Mouse (Mus musculus): ENCODE measurements around the gene G6pc2.
A peak's percentile ranks its signal among the peaks of the same experiment; 100 is the strongest.

Gene G6pc2

DNA sequence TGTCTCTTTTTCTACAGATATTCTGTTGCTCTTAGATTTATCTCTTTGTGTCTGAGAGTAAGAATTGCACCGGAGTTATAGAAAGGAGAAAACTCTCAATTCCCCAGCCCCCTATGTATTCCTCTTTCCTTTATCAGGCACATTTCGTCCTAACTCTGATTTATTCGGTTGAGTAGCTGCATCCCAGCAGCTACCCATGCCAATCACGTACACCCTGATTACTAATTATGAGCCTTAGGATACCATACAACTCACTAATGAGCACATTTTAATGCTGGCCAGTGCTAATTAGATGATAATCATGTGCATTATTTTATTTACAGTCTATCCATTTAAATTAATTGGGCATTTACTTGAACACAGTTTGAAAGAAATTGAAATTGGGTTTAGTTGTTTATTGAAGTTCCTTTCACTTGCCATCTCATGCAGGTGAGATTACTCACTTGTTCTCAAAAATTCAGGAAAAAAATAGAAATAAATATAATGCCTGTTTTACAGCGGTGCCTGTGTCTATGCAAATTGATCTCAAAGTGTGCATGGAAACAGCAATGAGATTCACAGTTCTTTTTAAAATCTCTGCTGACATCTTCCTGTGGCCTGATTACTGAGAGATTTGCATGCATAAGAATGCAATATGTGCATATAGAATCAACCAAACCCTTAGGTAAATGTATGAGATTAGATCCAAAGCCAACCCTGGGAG is 24.3 kb downstream of the G6pc2 start:
- no peak for DNase-seq (ENCODE audit: low read depth, low spot score)

DNA sequence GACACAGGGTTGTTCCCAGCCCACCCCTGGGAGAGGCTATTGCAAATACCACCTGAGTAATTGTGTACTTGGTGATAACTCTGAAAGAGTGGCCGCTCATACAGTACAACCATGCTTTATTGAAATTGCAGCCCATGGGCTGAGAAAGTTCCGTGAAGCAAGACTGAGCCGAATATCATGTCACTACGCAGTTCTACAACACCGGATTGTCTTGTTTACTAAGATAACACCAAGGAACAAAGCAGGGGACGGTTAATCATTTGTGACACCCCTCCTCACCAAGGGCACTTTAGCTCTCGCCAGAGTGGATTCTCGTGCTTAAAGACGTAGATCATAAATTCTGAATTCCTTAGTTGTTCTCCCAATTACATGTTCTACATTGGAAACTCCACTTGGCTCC is 28.4 kb downstream of the G6pc2 start:
- no peak for DNase-seq (ENCODE audit: low read depth, low spot score)

GRCm38 (mm10) chr2:69244924-69245323 is 34.1 kb downstream of the G6pc2 start:
- DNase-seq (ENCODE audit: low read depth, low spot score) = no peak

GRCm38 (mm10) chr2:69247081-69247480 is 36.2 kb downstream of the G6pc2 start:
- DNase-seq (ENCODE audit: low read depth, low spot score) = no peak

GRCm38 (mm10) chr2:69248221-69248755 is 37.4 kb downstream of the G6pc2 start:
- no peak for DNase-seq (ENCODE audit: low read depth, low spot score)

DNA sequence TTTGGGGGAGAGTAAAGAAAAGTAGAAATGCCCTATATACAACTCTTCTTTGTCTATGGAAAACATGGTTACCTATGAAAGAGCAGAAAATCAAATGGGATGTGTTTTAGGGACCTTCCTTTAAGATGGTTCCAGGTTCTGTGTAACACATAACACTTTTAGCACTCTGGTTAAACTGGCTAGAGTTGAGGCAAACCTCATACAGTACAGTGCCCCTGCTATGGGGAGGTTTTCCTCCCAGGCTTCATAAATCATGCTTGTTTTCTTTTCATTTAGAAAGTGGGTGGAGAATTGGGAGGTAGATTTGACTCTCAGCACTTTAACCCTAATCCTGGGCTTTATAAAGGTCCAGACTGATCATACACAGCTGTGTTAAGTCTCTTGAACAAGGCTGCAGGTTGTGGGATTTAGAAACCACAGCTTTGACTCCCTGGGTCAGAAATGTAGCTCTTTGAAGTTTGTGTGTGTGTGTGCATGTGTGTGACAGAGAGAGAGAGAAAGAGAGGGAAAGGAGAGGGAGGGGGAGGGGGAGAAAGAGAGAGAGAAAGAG is 53.3 kb downstream of the G6pc2 start:
- no peak for DNase-seq (ENCODE audit: low read depth, low spot score)

DNA sequence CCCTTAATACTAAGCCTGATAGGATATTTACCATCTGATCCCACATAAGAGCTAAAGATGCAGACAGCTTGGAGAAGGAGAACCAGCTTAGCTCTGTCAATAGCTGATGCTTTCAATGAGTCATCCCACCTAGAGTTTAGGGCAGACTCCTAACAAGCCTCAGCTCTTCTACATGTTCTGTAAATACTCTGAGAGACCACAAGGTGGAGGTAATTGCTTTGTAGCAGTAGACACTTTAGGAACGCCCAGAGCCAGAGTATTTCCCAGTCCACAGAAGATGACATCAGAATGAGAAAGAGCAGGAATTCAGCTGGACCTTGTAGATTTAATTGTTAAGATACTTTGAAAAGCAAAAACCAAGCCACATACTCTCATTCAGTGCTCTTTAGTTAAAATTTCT is 65.0 kb downstream of the G6pc2 start:
- DNase-seq (ENCODE audit: low read depth, low spot score) = peak; percentile 78
